Mouse (Mus musculus) gastrocnemius, postnatal 25 days (tissue): ENCODE results near the gene Fam111a. TPM values are rescaled to one million over a fixed set of nuclear protein-coding genes. Genes with fewer than 3 reads are reported as not detected.

Experiments used
- DNase-seq: peaks from one replicate; pipeline ENCODE4 v3.0.0; 2022
- total RNA-seq, 2 experiments: library from RNA; stranded (reverse); gene quantifications; 1 replicate in 1 of 2; 2 replicates in 1 of 2; pipeline ENCODE4 v1.2.3; 2021

The Fam111a gene
- total RNA-seq, 2 experiments from 2014 or later = 2.5 to 3.9 TPM

GRCm38 (mm10) chr19:12613646-12614045 lies 68.1 kb downstream of the Fam111a start:
- DNase-seq = no peak

- no peak for DNase-seq
Observed at GRCm38 (mm10) chr19:12633176-12633575, 87.6 kb downstream of the Fam111a start, which contains the start of gene Glyat. Gene Glyat (plus strand): TSS chr19:12633308.

- DNase-seq = no peak
Observed at GRCm38 (mm10) chr19:12634259-12634658, 88.7 kb downstream of the Fam111a start.

GRCm38 (mm10) chr19:12634963-12635362 lies 89.4 kb downstream of the Fam111a start:
- DNase-seq = no peak

- DNase-seq = no peak
Observed at GRCm38 (mm10) chr19:12636863-12637262, 91.3 kb downstream of the Fam111a start.

GRCm38 (mm10) chr19:12638049-12638448 lies 92.5 kb downstream of the Fam111a start:
- no peak for DNase-seq

Other genes with a start within 250 kb of the Fam111a start
- not detected for gene Olfr1436, start 246.6 kb upstream of the Fam111a start, total RNA-seq
- not detected for gene Olfr1437, start 220.6 kb upstream of the Fam111a start, total RNA-seq
- not detected for gene Olfr1438-ps1, start 209.8 kb upstream of the Fam111a start, total RNA-seq
- not detected for gene Olfr1440, start 158.5 kb upstream of the Fam111a start, total RNA-seq
- gene Olfr1441, start 128.3 kb upstream of the Fam111a start, total RNA-seq = not detected
- gene Pfpl, start 117.8 kb upstream of the Fam111a start, total RNA-seq = not detected
- under 1 TPM; 0.74 to 0.88 TPM for gene Mpeg1, start 85.0 kb upstream of the Fam111a start, total RNA-seq
- 1 to 10 TPM; 6.2 to 6.7 TPM for gene Dtx4, start 44.3 kb upstream of the Fam111a start, total RNA-seq
- gene Gm4952, start 54.2 kb downstream of the Fam111a start, total RNA-seq = not detected
- gene Glyat, start 87.6 kb downstream of the Fam111a start, total RNA-seq = not detected
- gene Olfr1442, start 124.7 kb downstream of the Fam111a start, total RNA-seq = not detected
- gene Olfr1443, start 132.4 kb downstream of the Fam111a start, total RNA-seq = not detected
- not detected for gene Keg1, start 150.0 kb downstream of the Fam111a start, total RNA-seq
- 1 to 10 TPM; 3.2 to 3.4 TPM for gene Cntf, start 219.9 kb downstream of the Fam111a start, total RNA-seq